Mouse (Mus musculus) forebrain, embryonic 11.5 days (tissue): ENCODE results near the gene Noc2l. TPM values are rescaled to one million over a fixed set of nuclear protein-coding genes. Genes with fewer than 3 reads are reported as not detected.

ENCODE experiments used
- ATAC-seq: fragments of 200-750 bp; cut with Nextera tagmentation; replicated peaks from 2 replicates; pipeline ENCODE4 v1.8.0; 2017; ENCODE audit warnings: moderate TSS enrichment; ENCODE audit not compliant: low FRiP score
- DNase-seq: peaks from one replicate; pipeline ENCODE4 v3.0.0-alpha.2; 2017; ENCODE audit warnings: low spot score
- H3K27ac ChIP-seq: fragments of 300-500 bp; sonication (generic); 2 replicates; pipeline ENCODE4 v1.5.1; 2014; ENCODE audit warnings: low read depth, low read length
- H3K27me3 ChIP-seq: fragments of 300-500 bp; sonication (generic); 2 replicates; pipeline ENCODE4 v1.6.1; 2014; ENCODE audit warnings: mild to moderate bottlenecking, low read length, mixed read lengths; ENCODE audit not compliant: control insufficient read depth, insufficient read depth
- H3K36me3 ChIP-seq: fragments of 300-500 bp; sonication (generic); 2 replicates; pipeline ENCODE4 v1.6.1; 2014; ENCODE audit warnings: mild to moderate bottlenecking, low read length, moderate library complexity, mixed read lengths; ENCODE audit not compliant: control insufficient read depth, insufficient read depth
- H3K4me1 ChIP-seq: fragments of 300-500 bp; sonication (generic); replicated peaks from 2 replicates; pipeline ENCODE4 v1.6.1; 2014; ENCODE audit warnings: low read length, mixed read lengths; ENCODE audit not compliant: control insufficient read depth, insufficient read depth
- H3K4me2 ChIP-seq: fragments of 300-500 bp; sonication (generic); 2 replicates; pipeline ENCODE4 v1.6.1; 2014; ENCODE audit warnings: low read depth, mild to moderate bottlenecking, low read length, moderate library complexity, mixed read lengths; ENCODE audit not compliant: severe bottlenecking
- H3K4me3 ChIP-seq: fragments of 300-500 bp; sonication (generic); 2 replicates; pipeline ENCODE4 v1.5.1; 2014; ENCODE audit warnings: low read depth, low read length
- H3K9ac ChIP-seq: fragments of 300-500 bp; sonication (generic); 2 replicates; pipeline ENCODE4 v1.6.1; 2014; ENCODE audit warnings: low read length
- H3K9me3 ChIP-seq: fragments of 300-500 bp; sonication (generic); 2 replicates; pipeline ENCODE4 v1.6.1; 2016; ENCODE audit warnings: low read length, mixed read lengths; ENCODE audit not compliant: control insufficient read depth
- WGBS: fragments of 180-500 bp; shearing (Covaris S2); extraction: QIAGEN DNeasy Blood & Tissue Kit; methylation state at CpG from one replicate; pipeline ENCODE4 v1.1.7; 2014; 5-methylcytosine and 5-hydroxymethylcytosine counted together
- microRNA-seq: library from miRNA; unstranded; fragments of <30 nt; microRNA quantifications from one replicate; pipeline ENCODE4, GENCODE M21; 2016; ENCODE audit not compliant: insufficient number of aligned reads
- polyA plus RNA-seq: library from polyadenylated mRNA; unstranded; fragments of >200 nt; fragmentation: Nextera tagmentation; extraction: Ambion mirVana; gene quantifications from 2 replicates; pipeline ENCODE4 v1.2.1, GENCODE M21; 2014

Noc2l gene
- polyA plus RNA-seq, 1 experiment from 2014 or later: 102 TPM

- Histone ChIP-seq H3K4me2 (no peak overlapping the region), H3K36me3 (no peaks in the 10 kb centered on the region; the same call in 1 of the 2 replicates), H3K9ac (no peak overlapping the region), H3K4me1 (peaks cover 4% of the 10 kb centered on the region; the same call in 1 of the 2 replicates), H3K4me3 (no peak overlapping the region), H3K27me3 (peaks cover 24% of the 10 kb centered on the region), H3K27ac (no peak overlapping the region), H3K9me3 (no peaks in the 10 kb centered on the region)
- WGBS: 42% methylated on average over 7 of the region's 7 CpGs
- ATAC-seq (no peak), DNase-seq (no peak)
Observed at GRCm38 (mm10) chr4:156252140-156252539, 16.3 kb downstream of the Noc2l start.

- ATAC-seq (no peak), DNase-seq (no peak)
- WGBS: 46% methylated on average over 3 of the region's 3 CpGs
- H3K27me3 ChIP-seq: peaks cover 24% of the 10 kb centered on the region
- no peak overlapping the region for H3K4me3 ChIP-seq
- H3K9me3 ChIP-seq: no peaks in the 10 kb centered on the region
- 0 out of 2 replicates have a peak overlapping the region, but pooled peaks have one; percentile 32 for H3K27ac ChIP-seq
- H3K36me3 ChIP-seq: no peaks in the 10 kb centered on the region
- no peak overlapping the region for H3K9ac ChIP-seq
- H3K4me2 ChIP-seq: no peak overlapping the region
- peaks cover 4% of the 10 kb centered on the region; the same call in 1 of the 2 replicates for H3K4me1 ChIP-seq
Observed at GRCm38 (mm10) chr4:156252619-156253018, 16.8 kb downstream of the Noc2l start.

GRCm38 (mm10) chr4:156253043-156253442, 17.2 kb downstream of the Noc2l start:
- Histone ChIP-seq H3K36me3 (no peaks in the 10 kb centered on the region), H3K27me3 (peaks cover 24% of the 10 kb centered on the region), H3K4me3 (no peak overlapping the region), H3K9me3 (no peaks in the 10 kb centered on the region), H3K4me1 (peaks cover 4% of the 10 kb centered on the region; the same call in 1 of the 2 replicates), H3K27ac (no peak overlapping the region), H3K9ac (no peak overlapping the region), H3K4me2 (no peak overlapping the region)
- no peak for DNase-seq
- WGBS: 50% methylated on average over 7 of the region's 7 CpGs
- no peak for ATAC-seq

GRCm38 (mm10) chr4:156254361-156255077, 18.7 kb downstream of the Noc2l start:
- Histone ChIP-seq H3K4me1 (peaks cover 4% of the 10 kb centered on the region; the same call in 1 of the 2 replicates), H3K9ac (no peak overlapping the region), H3K36me3 (no peaks in the 10 kb centered on the region), H3K4me2 (peak overlapping the region; percentile 28), H3K27me3 (peaks cover 24% of the 10 kb centered on the region), H3K27ac (no peak overlapping the region), H3K4me3 (peak overlapping the region; percentile 9), H3K9me3 (no peaks in the 10 kb centered on the region)
- DNase-seq (no peak), ATAC-seq (peak; percentile 77)
- WGBS: under 1% methylated on average over 28 of the region's 30 CpGs

- peak; percentile 21; the same call in 1 of the 2 replicates for ATAC-seq
- peaks cover 24% of the 10 kb centered on the region for H3K27me3 ChIP-seq
- WGBS: 2% methylated on average over 26 of the region's 26 CpGs
- H3K9ac ChIP-seq: no peak within 1 kb of the TSS
- peaks cover 4% of the 10 kb centered on the region; the same call in 1 of the 2 replicates for H3K4me1 ChIP-seq
- DNase-seq: no peak
- no peak within 1 kb of the TSS for H3K27ac ChIP-seq
- no peaks in the 10 kb centered on the region for H3K36me3 ChIP-seq
- H3K4me3 ChIP-seq: peak within 1 kb of the TSS; percentile 9
- H3K4me2 ChIP-seq: peak within 1 kb of the TSS; percentile 28
- no peaks in the 10 kb centered on the region for H3K9me3 ChIP-seq
Observed at GRCm38 (mm10) chr4:156255078-156255839, 19.4 kb downstream of the Noc2l start, which contains the start of gene Samd11. Samd11 (minus strand) TSS chr4:156255657.

Small RNAs within 50 kb of the gene (microRNA-seq; reads per million reads assigned to microRNA genes)
- 10.9 reads per million, percentile 5 among the genes with 10 or more reads in this experiment for gene Mir7658

Other genes starting within 250 kb of the Noc2l start
- 16.3 and 20.4 TPM in 2 replicates for gene B3galt6, start 243.4 kb upstream of the Noc2l start, polyA plus RNA-seq
- gene Sdf4, start 243.1 kb upstream of the Noc2l start, polyA plus RNA-seq: 117 and 121 TPM in 2 replicates
- 0.53 and 0.75 TPM in 2 replicates for gene Tnfrsf4, start 222.2 kb upstream of the Noc2l start, polyA plus RNA-seq
- 1.1 and 1.9 TPM in 2 replicates for gene Tnfrsf18, start 209.8 kb upstream of the Noc2l start, polyA plus RNA-seq
- 0.23 and 0.33 TPM in 2 replicates for gene Ttll10, start 176.6 kb upstream of the Noc2l start, polyA plus RNA-seq
- 83.6 and 84.0 TPM in 2 replicates for gene 9430015G10Rik, start 126.0 kb upstream of the Noc2l start, polyA plus RNA-seq
- 1.0 and 1.2 TPM in 2 replicates for gene Rnf223, start 105.5 kb upstream of the Noc2l start, polyA plus RNA-seq
- gene Agrn, start 38.5 kb upstream of the Noc2l start, polyA plus RNA-seq: 97.0 and 108 TPM in 2 replicates
- gene Isg15, start 35.2 kb upstream of the Noc2l start, polyA plus RNA-seq: 0.35 and 0.37 TPM in 2 replicates
- 2.0 and 2.3 TPM in 2 replicates for gene AW011738, start 32.7 kb upstream of the Noc2l start, polyA plus RNA-seq
- gene Perm1, start 20.1 kb upstream of the Noc2l start, polyA plus RNA-seq: 1.4 and 1.6 TPM in 2 replicates
- 26.7 and 27.2 TPM in 2 replicates for gene Plekhn1, start 1.2 kb upstream of the Noc2l start, polyA plus RNA-seq
- 1.4 and 2.0 TPM in 2 replicates for gene Samd11, start 19.6 kb downstream of the Noc2l start, polyA plus RNA-seq
- gene Vmn2r-ps159, start 95.1 kb downstream of the Noc2l start, polyA plus RNA-seq: not detected in 2 replicates